ENCODE assay signal across 17 mouse cellular contexts in genomic region chr4:76461336-76461735, GRCm38 (mm10).
DNase-seq lines count a peak whose midpoint lies in the region; ATAC-seq and TF ChIP-seq lines count a peak whose summit lies in the region.
"Had no signal": no experiment of that assay in that cellular context is flagged by ENCODE, and none has a peak within 500 bp of the region (broad histone marks: within the 10 kb centered on the region; RNA-seq: fewer than 3 reads in every experiment).

No protein-coding gene starts in this region.

- intact Hi-C loops in heart, postnatal 36 days (cut with DNase I): no loop called here

- H3K27ac ChIP-seq in heart, embryonic 11.5 days (ENCODE audit: low read depth, low read length): peak overlapping the region; percentile 37; the same call in 1 of the 2 replicates
- H3K27ac ChIP-seq in heart, embryonic 13.5 days (replicated peaks): peak overlapping the region; percentile 71
- no peak overlapping the region for H3K27ac ChIP-seq in intestine, postnatal 0 days (ENCODE audit: low read depth, low read length)
- H3K27ac ChIP-seq in neural tube, embryonic 15.5 days (replicated peaks): no peak overlapping the region
- H3K27ac ChIP-seq in forebrain, embryonic 16.5 days (ENCODE audit: low read length): no peak overlapping the region
- H3K27ac ChIP-seq: limb, embryonic 15.5 days; midbrain, embryonic 12.5 days; stomach, postnatal 0 days had no signal

- whole genome bisulfite sequencing in heart, embryonic 11.5 days (ENCODE audit: insufficient replicate concordance): 18% methylated on average over 5 of the region's 5 CpGs
- WGBS in heart, embryonic 13.5 days: 21% methylated on average over 5 of the region's 5 CpGs
- WGBS in intestine, postnatal 0 days: 49% methylated on average over 5 of the region's 5 CpGs
- WGBS in neural tube, embryonic 15.5 days: 61% methylated on average over 5 of the region's 5 CpGs
- 63% methylated on average over 5 of the region's 5 CpGs for WGBS in forebrain, embryonic 16.5 days

- H3K4me1 ChIP-seq in heart, embryonic 11.5 days (ENCODE audit: control insufficient read depth, insufficient read depth, low read length): peaks cover 20% of the 10 kb centered on the region; the same call in 1 of the 2 replicates
- H3K4me1 ChIP-seq in heart, embryonic 13.5 days: peaks cover 54% of the 10 kb centered on the region
- 0 out of 2 replicates have a peak, but pooled peaks cover 2% of the 10 kb centered on the region for H3K4me1 ChIP-seq in intestine, postnatal 0 days (replicated peaks; ENCODE audit: control insufficient read depth, insufficient read depth, low read length)
- peaks cover 6% of the 10 kb centered on the region; the same call in 1 of the 2 replicates for H3K4me1 ChIP-seq in neural tube, embryonic 15.5 days
- H3K4me1 ChIP-seq in forebrain, embryonic 16.5 days (replicated peaks; ENCODE audit: control insufficient read depth, insufficient read depth, low read length): no peaks in the 10 kb centered on the region
- H3K4me1 ChIP-seq: limb, embryonic 15.5 days; midbrain, embryonic 12.5 days had no signal

- no peak overlapping the region for H3K9ac ChIP-seq in heart, embryonic 11.5 days (ENCODE audit: low read depth, low read length)
- no peak overlapping the region for H3K9ac ChIP-seq in heart, embryonic 13.5 days
- no peak overlapping the region for H3K9ac ChIP-seq in intestine, postnatal 0 days (ENCODE audit: low read depth, low read length)
- no peak overlapping the region for H3K9ac ChIP-seq in neural tube, embryonic 15.5 days (replicated peaks)
- no peak overlapping the region for H3K9ac ChIP-seq in forebrain, embryonic 16.5 days (replicated peaks; ENCODE audit: low read depth, low read length)
- H3K9ac ChIP-seq: limb, embryonic 15.5 days; midbrain, embryonic 12.5 days had no signal

- H3K36me3 ChIP-seq in heart, embryonic 11.5 days (ENCODE audit: control insufficient read depth, insufficient read depth, low read length): no peaks in the 10 kb centered on the region
- no peaks in the 10 kb centered on the region for H3K36me3 ChIP-seq in heart, embryonic 13.5 days
- H3K36me3 ChIP-seq in intestine, postnatal 0 days (ENCODE audit: control insufficient read depth, insufficient read depth): no peaks in the 10 kb centered on the region
- H3K36me3 ChIP-seq in neural tube, embryonic 15.5 days: no peaks in the 10 kb centered on the region
- H3K36me3 ChIP-seq in forebrain, embryonic 16.5 days (ENCODE audit: control insufficient read depth, insufficient read depth): no peaks in the 10 kb centered on the region
- H3K36me3 ChIP-seq: limb, embryonic 15.5 days; midbrain, embryonic 12.5 days had no signal

- H3K9me3 ChIP-seq in heart, embryonic 11.5 days (replicated peaks; ENCODE audit: control insufficient read depth, low read length): no peaks in the 10 kb centered on the region
- no peaks in the 10 kb centered on the region for H3K9me3 ChIP-seq in heart, embryonic 13.5 days
- no peaks in the 10 kb centered on the region for H3K9me3 ChIP-seq in intestine, postnatal 0 days (ENCODE audit: control insufficient read depth)
- no peaks in the 10 kb centered on the region for H3K9me3 ChIP-seq in neural tube, embryonic 15.5 days (replicated peaks)
- no peaks in the 10 kb centered on the region for H3K9me3 ChIP-seq in forebrain, embryonic 16.5 days (ENCODE audit: control insufficient read depth, low read length)
- H3K9me3 ChIP-seq: limb, embryonic 15.5 days; midbrain, embryonic 12.5 days had no signal

- no peaks in the 10 kb centered on the region for H3K27me3 ChIP-seq in heart, embryonic 11.5 days (ENCODE audit: control insufficient read depth, insufficient read depth, low read length)
- H3K27me3 ChIP-seq in heart, embryonic 13.5 days (replicated peaks): no peaks in the 10 kb centered on the region
- no peaks in the 10 kb centered on the region for H3K27me3 ChIP-seq in intestine, postnatal 0 days (replicated peaks; ENCODE audit: control insufficient read depth, insufficient read depth, low read length)
- no peaks in the 10 kb centered on the region for H3K27me3 ChIP-seq in neural tube, embryonic 15.5 days (replicated peaks)
- H3K27me3 ChIP-seq in forebrain, embryonic 16.5 days (replicated peaks; ENCODE audit: control insufficient read depth, insufficient read depth, low read length): no peaks in the 10 kb centered on the region
- H3K27me3 ChIP-seq: limb, embryonic 15.5 days; midbrain, embryonic 12.5 days; Patski had no signal

- no peak overlapping the region for H3K4me3 ChIP-seq in heart, embryonic 11.5 days (ENCODE audit: low read depth, low read length)
- H3K4me3 ChIP-seq in heart, embryonic 13.5 days: no peak overlapping the region
- no peak overlapping the region for H3K4me3 ChIP-seq in intestine, postnatal 0 days (ENCODE audit: low read depth, low read length)
- no peak overlapping the region for H3K4me3 ChIP-seq in neural tube, embryonic 15.5 days (replicated peaks)
- no peak overlapping the region for H3K4me3 ChIP-seq in forebrain, embryonic 16.5 days (replicated peaks; ENCODE audit: low read length)
- H3K4me3 ChIP-seq: limb, embryonic 15.5 days; midbrain, embryonic 12.5 days had no signal

- H3K4me2 ChIP-seq in heart, embryonic 11.5 days: peak overlapping the region; percentile 11
- peak overlapping the region; percentile 31 for H3K4me2 ChIP-seq in heart, embryonic 13.5 days
- no peak overlapping the region for H3K4me2 ChIP-seq in intestine, postnatal 0 days (replicated peaks; ENCODE audit: low read depth)
- no peak overlapping the region for H3K4me2 ChIP-seq in neural tube, embryonic 15.5 days
- no peak overlapping the region for H3K4me2 ChIP-seq in forebrain, embryonic 16.5 days (ENCODE audit: low read length)
- H3K4me2 ChIP-seq: limb, embryonic 15.5 days; midbrain, embryonic 12.5 days had no signal

- ATAC-seq in heart, embryonic 11.5 days (replicated peaks; ENCODE audit: insufficient number of reproducible peaks, low FRiP score, low TSS enrichment): peak; percentile 71
- ATAC-seq in heart, embryonic 13.5 days (ENCODE audit: extremely low read depth, insufficient number of reproducible peaks, low FRiP score, low TSS enrichment): no peak; the same call in 1 of the 2 replicates
- peak; percentile 78 for ATAC-seq in intestine, postnatal 0 days
- ATAC-seq in neural tube, embryonic 15.5 days (ENCODE audit: low FRiP score): no peak
- ATAC-seq in forebrain, embryonic 16.5 days: no peak
- ATAC-seq: Patski had no signal

- TF ChIP-seq CTCF in intestine, postnatal 0 days (IDR thresholded peaks at IDR 0.05; ENCODE audit: low read depth): no peak

- no peak for DNase-seq in heart, postnatal 36 days
- DNase-seq in adrenal gland, postnatal 25 days: peak; percentile 8
- DNase-seq: cerebellum, adult 11 months; gastrocnemius, postnatal 25 days; kidney, adult 9 months; kidney, postnatal 25 days; lung, postnatal 10 days; right cerebral cortex, adult 18-20 months had no signal

Comparison
In these comparisons a context has a peak if more than half of its experiments do, and no peak if none do; other contexts are left out.
1. ATAC-seq: peak in heart, embryonic 11.5 days (single experiment) and intestine, postnatal 0 days (single experiment); none in heart, embryonic 13.5 days (single experiment), neural tube, embryonic 15.5 days (single experiment) and forebrain, embryonic 16.5 days (single experiment).
2. H3K27ac ChIP-seq: peak in heart, embryonic 11.5 days (single experiment) and heart, embryonic 13.5 days (single experiment); none in intestine, postnatal 0 days (single experiment), neural tube, embryonic 15.5 days (single experiment) and forebrain, embryonic 16.5 days (single experiment).
3. H3K4me2 ChIP-seq: peak in heart, embryonic 11.5 days (single experiment) and heart, embryonic 13.5 days (single experiment); none in intestine, postnatal 0 days (single experiment), neural tube, embryonic 15.5 days (single experiment) and forebrain, embryonic 16.5 days (single experiment).